Mouse (Mus musculus): ENCODE results near the gene Grap. TPM values are rescaled to one million over a fixed set of nuclear protein-coding genes. Genes with fewer than 3 reads are reported as not detected.

Grap gene
- polyA plus RNA-seq, 1 experiment from 2014 or later: 7.8 TPM

DNA sequence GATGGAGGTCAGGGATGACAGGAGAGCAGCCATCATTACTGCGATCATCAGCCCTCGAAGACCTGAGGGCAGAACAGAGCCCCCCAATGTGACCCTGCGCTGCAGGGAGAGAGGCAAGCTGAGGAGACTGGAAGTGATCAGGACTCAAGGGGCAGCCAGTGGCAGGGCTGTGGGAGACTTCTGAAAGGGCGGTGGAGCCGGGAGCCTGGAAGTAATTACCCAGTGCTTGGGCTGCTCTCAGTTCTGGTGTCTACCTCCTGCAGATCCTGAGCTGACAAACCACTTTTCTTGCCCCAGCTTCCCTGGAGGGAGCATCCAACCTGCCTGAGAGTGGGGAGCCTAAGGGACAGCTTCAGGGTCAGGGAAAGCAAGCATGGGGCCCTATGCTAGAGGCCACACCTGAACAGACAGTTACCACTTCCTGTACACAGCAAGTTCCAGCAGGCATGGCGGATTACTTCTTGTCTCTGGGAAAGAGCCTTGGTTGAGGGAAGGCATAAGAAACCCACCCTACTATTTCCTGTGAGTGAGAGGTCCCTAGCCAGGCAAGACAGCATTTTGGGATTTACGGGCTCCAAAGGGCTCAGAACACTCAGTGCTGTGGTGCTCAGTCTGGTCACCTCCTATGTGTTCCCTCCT lies 23.3 kb downstream of the Grap start:
- no peak overlapping the region for H3K27ac ChIP-seq (replicated peaks)
- H3K9ac ChIP-seq (replicated peaks): no peak overlapping the region
- no peak overlapping the region for H3K4me2 ChIP-seq (replicated peaks)
- no peak overlapping the region for H3K4me3 ChIP-seq
- 60% methylated on average over 7 of the region's 7 CpGs for WGBS
- H3K36me3 ChIP-seq: no peaks in the 10 kb centered on the region
- no peaks in the 10 kb centered on the region for H3K9me3 ChIP-seq
- ATAC-seq (ENCODE audit: low FRiP score, low read depth): no peak
- peaks cover 21% of the 10 kb centered on the region for H3K27me3 ChIP-seq
- peaks cover 16% of the 10 kb centered on the region for H3K4me1 ChIP-seq

DNA sequence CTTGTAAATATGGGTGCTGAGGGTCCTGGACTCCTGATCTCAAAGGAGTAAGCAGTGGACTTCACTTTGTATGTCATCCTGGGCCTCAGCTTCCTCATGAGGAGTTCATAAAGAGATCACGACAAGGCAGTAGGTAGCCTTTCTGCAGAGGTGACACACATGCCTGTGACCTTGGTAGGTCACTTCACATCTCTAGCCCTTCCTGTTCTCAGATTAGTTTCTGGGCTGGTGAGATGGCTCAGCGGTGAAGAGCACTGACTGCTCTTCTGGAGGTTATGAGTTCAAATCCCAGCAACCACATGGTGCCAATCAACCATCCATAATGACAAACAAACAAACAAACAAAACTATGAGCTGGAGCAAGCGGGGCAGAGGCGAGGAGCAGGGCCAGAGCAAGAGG lies 24.6 kb downstream of the Grap start:
- H3K9me3 ChIP-seq: no peaks in the 10 kb centered on the region
- no peak overlapping the region for H3K4me2 ChIP-seq (replicated peaks)
- 81% methylated on average over 4 of the region's 4 CpGs for WGBS
- peaks cover 16% of the 10 kb centered on the region for H3K4me1 ChIP-seq
- no peak overlapping the region for H3K27ac ChIP-seq (replicated peaks)
- H3K9ac ChIP-seq (replicated peaks): no peak overlapping the region
- peaks cover 21% of the 10 kb centered on the region for H3K27me3 ChIP-seq
- H3K36me3 ChIP-seq: no peaks in the 10 kb centered on the region
- no peak for ATAC-seq (ENCODE audit: low FRiP score, low read depth)
- no peak overlapping the region for H3K4me3 ChIP-seq

DNA sequence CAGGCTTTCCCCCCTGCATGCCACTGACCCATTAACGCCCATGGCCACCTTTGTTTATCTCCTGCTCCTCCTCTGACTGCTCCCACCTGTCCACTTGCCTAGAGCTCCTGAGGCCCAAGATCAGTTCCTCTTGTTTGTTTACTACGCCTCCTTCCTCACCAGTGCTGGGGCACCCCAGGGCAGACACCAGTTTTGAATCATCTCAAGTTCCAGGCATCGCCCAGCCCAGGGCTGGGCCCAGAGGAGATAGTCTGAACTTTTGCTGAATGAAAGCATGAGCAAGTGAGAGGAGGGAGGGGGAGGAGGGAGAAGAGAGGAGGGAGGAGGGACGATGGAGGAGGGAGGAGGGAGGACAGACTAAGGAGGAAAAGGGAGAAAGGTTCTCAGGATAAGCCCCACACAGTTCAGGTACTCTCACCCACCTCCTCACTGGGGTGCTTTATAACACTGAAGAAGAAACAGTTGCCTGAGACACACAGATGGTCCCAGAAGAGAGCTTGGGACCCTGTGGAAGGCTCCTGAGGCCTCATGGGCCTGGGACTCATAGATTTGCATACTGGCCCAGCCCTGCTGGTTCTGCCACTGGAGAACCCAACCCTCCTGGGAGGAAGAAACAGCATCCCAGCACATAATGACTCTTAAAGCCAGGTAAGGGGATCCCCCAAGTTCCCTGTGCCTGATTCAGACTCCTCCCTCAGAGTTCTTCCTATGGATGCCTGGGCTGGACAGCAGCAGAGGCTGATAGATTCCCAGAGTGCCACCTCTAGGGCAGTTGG lies 26.2 kb downstream of the Grap start:
- Histone ChIP-seq H3K4me1 (peaks cover 21% of the 10 kb centered on the region), H3K9ac (replicated peaks) (no peak overlapping the region), H3K27me3 (peaks cover 24% of the 10 kb centered on the region), H3K27ac (replicated peaks) (no peak overlapping the region), H3K4me2 (replicated peaks) (no peak overlapping the region), H3K4me3 (no peak overlapping the region), H3K9me3 (no peaks in the 10 kb centered on the region), H3K36me3 (no peaks in the 10 kb centered on the region)
- ATAC-seq (ENCODE audit: low FRiP score, low read depth): no peak
- WGBS: 70% methylated on average over 4 of the region's 4 CpGs

DNA sequence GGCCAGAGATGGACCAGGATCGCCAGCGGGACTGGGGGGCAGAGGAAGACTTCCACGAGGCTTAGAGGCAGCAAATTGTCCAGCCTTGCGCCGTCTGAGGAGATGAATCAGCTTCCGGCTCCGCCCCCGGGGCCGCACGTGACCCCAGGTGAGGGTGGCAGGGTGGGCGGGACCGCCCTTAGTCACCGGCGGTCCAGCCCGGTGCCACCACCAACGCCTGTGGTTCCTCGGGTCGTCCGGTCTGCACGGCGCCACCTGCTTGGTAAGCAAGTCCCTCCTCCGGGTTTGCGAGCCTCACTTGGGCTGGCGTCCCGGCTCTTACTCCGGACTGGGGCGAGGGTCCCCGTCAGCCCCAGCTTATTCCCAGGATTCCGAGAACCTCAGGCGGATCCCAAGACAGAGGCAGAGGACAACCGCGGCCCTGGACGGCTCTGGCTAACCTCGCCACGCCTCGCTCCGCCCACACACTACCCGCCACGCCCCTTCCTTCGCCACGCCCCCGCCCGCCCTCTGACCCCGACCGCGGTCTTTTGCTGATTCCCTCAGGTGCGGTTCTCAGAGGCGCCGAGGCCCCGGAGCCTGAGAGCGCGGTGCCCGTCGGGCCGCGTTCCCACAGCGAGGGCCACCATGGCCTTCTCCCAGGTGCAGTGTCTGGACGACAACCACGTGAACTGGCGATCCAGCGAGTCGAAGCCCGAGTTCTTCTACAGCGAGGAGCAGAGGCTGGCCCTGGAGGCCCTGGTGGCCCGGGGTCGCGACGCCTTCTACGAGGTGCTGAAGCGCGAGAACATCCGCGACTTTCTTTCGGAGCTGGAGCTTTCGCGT lies 31.1 kb downstream of the Grap start, which contains the start of gene Fam83g:
TSS of gene Fam83g (plus strand) at position 185 of the 825 bp plus-strand sequence.
- Histone ChIP-seq H3K4me1 (peaks cover 9% of the 10 kb centered on the region), H3K27ac (replicated peaks) (no peak within 1 kb of the TSS), H3K9me3 (no peaks in the 10 kb centered on the region), H3K4me2 (replicated peaks) (peak within 1 kb of the TSS; percentile 50), H3K36me3 (no peaks in the 10 kb centered on the region), H3K9ac (replicated peaks) (0 out of 2 replicates have a peak within 1 kb of the TSS, but pooled peaks have one; percentile 31), H3K4me3 (peak within 1 kb of the TSS; percentile 41), H3K27me3 (peaks cover 47% of the 10 kb centered on the region)
- WGBS: 1% methylated on average over 76 of the region's 76 CpGs
- ATAC-seq (ENCODE audit: low FRiP score, low read depth): peak; percentile 30; the same call in 1 of the 2 replicates

DNA sequence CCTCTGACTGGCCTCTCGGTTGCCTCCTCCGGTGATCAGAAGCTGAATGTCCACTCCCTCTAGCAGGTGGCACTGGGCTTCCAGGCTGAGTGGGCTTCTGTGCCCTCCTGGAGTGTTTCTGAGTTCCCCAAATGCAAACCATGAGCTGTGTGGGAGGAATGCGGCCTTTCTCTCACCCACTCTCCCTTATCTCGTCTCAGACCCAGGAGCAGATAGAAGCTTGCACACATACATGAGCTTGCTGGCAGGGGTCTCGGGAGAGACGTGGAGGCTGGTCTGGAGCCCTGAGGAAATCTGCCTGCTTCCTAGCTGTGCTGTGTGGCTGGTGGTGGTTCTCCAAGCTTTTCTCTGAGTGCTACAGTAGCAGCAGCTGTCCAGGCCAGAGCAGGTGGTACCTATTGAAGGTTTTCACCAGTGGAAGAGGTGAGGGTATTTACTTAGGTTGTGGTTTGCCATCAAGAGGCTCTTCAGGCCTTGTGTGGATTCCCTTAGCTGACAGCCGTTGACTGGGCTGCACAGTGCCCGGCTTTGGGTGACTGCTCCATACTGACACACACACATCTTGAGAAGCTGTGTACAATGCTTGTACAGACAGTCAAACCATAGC lies 32.2 kb downstream of the Grap start:
- H3K4me3 ChIP-seq: no peak overlapping the region

DNA sequence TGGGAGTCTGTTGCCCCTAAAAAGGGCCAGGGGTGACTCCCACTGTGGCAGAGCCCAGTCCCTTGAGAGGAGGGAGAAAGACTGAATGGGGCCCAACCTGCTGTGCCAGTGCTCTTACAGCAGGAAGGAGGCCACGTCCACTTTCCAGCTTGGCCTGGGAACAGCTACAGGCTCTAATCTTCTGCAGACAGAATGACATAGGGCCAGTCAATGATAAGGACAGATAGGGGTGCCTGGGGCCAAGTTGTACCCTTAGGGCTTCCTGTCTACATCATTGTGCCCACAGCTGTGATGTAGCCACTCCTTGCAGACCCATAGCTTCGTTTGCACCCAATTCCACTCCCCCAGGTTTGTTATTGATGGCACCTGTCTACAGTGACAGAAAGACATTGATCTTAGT lies 33.1 kb downstream of the Grap start:
- 74% methylated on average over 2 of the region's 2 CpGs for WGBS
- H3K9ac ChIP-seq (replicated peaks): no peak overlapping the region
- no peaks in the 10 kb centered on the region for H3K36me3 ChIP-seq
- no peak overlapping the region for H3K4me3 ChIP-seq
- H3K9me3 ChIP-seq: no peaks in the 10 kb centered on the region
- no peak for ATAC-seq (ENCODE audit: low FRiP score, low read depth)
- H3K4me1 ChIP-seq: peaks cover 9% of the 10 kb centered on the region
- peaks cover 47% of the 10 kb centered on the region for H3K27me3 ChIP-seq
- H3K27ac ChIP-seq (replicated peaks): no peak overlapping the region
- H3K4me2 ChIP-seq (replicated peaks): no peak overlapping the region

More for the DNA sequence above, 32.2 kb downstream of the Grap start:
- H3K4me2 ChIP-seq (replicated peaks): no peak overlapping the region
- 77% methylated on average over 8 of the region's 8 CpGs for WGBS
- no peak overlapping the region for H3K9ac ChIP-seq (replicated peaks)
- H3K27me3 ChIP-seq: peaks cover 47% of the 10 kb centered on the region
- H3K4me1 ChIP-seq: peaks cover 9% of the 10 kb centered on the region
- no peak overlapping the region for H3K27ac ChIP-seq (replicated peaks)
- H3K36me3 ChIP-seq: no peaks in the 10 kb centered on the region
- ATAC-seq (ENCODE audit: low FRiP score, low read depth): no peak
- no peaks in the 10 kb centered on the region for H3K9me3 ChIP-seq

DNA sequence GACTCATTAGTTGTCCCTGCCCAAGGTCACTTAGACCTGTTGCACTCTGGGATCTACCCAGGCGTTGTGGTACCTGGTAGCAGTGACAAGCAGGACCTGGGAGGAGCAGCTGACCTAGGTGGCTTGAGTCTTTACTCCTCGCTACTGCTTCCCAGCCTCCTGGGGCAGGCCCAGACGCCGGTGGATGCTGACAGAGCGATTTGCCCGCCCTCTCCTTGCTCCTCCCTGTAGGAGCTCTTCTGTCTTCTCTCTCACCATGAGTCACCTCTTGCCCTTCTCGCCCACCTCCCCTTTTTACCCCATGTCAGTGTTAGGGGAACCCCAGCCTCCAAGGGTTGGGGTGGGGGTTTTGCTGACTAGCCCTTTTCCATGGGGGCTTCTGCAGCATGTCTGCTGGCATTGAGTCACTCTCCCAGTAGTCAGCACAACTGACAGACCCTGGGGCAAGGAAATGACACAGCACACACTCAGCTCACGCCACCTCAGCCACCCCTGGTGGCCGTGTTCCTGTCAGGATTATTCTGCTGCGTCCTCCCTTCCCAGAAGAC lies 33.9 kb downstream of the Grap start:
- Histone ChIP-seq H3K27me3 (peaks cover 47% of the 10 kb centered on the region), H3K36me3 (no peaks in the 10 kb centered on the region), H3K27ac (replicated peaks) (no peak overlapping the region), H3K4me2 (replicated peaks) (no peak overlapping the region), H3K4me1 (peaks cover 9% of the 10 kb centered on the region), H3K9me3 (no peaks in the 10 kb centered on the region), H3K4me3 (no peak overlapping the region), H3K9ac (replicated peaks) (no peak overlapping the region)
- WGBS: 48% methylated on average over 10 of the region's 10 CpGs
- no peak for ATAC-seq (ENCODE audit: low FRiP score, low read depth)

DNA sequence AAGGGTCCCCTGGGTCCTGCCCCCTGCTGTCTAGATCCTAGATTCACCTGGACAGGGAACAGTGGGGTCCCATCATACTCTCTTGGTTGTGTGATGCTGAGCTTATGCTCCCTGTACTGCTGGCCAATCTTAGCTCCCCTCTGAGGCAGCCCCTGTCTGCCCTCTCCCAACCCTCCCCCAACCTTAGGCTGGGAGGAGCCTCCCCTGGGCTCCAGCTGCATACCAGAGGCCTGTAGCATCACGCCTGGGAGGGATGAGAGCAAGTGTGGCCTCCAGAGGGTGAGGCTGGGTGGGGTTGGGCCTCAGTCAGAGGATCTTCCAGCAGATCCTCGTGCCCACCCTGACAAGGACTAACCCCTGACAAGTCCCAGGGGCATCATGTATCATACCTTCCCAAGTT lies 34.5 kb downstream of the Grap start:
- no peak for ATAC-seq (ENCODE audit: low FRiP score, low read depth)

DNA sequence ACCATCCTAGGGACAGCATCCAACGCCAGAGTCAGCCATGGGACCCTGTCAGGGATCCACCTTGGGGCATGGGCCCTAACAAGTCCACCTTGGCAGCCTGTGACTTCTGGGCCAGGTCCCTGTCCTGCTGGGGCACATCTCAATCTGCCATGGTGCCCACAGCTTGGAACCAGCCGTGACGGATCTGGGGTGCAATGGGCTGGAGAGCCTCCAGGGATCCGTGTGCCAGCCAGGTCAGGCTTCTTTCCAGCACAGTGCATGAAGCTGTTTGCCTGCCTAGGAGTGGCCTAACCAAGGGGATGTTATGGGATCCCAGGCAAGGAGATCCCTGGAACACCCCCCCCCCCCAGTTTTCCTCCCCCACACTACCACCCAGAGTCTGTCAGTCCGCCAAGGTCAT lies 39.9 kb downstream of the Grap start:
- Histone ChIP-seq H3K9me3 (no peaks in the 10 kb centered on the region), H3K9ac (replicated peaks) (no peak overlapping the region), H3K4me2 (replicated peaks) (no peak overlapping the region), H3K4me3 (no peak overlapping the region), H3K27ac (replicated peaks) (no peak overlapping the region), H3K27me3 (no peaks in the 10 kb centered on the region; the same call in 1 of the 2 replicates), H3K4me1 (no peaks in the 10 kb centered on the region; the same call in 1 of the 2 replicates), H3K36me3 (no peaks in the 10 kb centered on the region)
- no peak for ATAC-seq (ENCODE audit: low FRiP score, low read depth)
- 88% methylated on average over 5 of the region's 5 CpGs for WGBS

More for the DNA sequence above, 34.5 kb downstream of the Grap start:
- Histone ChIP-seq H3K36me3 (no peaks in the 10 kb centered on the region), H3K27me3 (peaks cover 45% of the 10 kb centered on the region), H3K9me3 (no peaks in the 10 kb centered on the region), H3K9ac (replicated peaks) (no peak overlapping the region), H3K27ac (replicated peaks) (no peak overlapping the region), H3K4me3 (no peak overlapping the region), H3K4me1 (peaks cover 9% of the 10 kb centered on the region), H3K4me2 (replicated peaks) (no peak overlapping the region)
- 45% methylated on average over 2 of the region's 2 CpGs for WGBS

DNA sequence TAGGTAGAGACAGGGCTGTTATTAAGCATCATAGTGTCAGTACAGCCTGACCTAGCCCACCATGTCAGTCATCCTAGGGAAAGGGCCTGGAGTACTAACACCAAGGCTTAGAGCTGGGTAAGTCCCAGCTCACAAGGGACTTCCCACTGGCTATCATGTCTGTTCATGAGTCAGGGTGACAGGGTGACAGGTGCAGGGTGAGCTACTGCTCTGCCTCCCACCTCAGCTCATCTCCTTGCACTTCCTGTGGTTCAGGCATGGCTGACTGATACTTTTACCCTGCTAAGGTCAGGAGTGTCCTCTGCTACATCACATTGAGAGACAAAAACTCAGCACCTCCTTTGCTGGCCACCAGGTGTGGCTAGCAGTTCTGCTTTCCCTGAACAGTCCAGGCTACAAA lies 45.8 kb downstream of the Grap start:
- Histone ChIP-seq H3K27ac (replicated peaks) (no peak overlapping the region), H3K27me3 (no peaks in the 10 kb centered on the region), H3K4me1 (peaks cover 17% of the 10 kb centered on the region), H3K9ac (replicated peaks) (no peak overlapping the region), H3K4me2 (replicated peaks) (no peak overlapping the region), H3K36me3 (no peaks in the 10 kb centered on the region), H3K4me3 (no peak overlapping the region), H3K9me3 (no peaks in the 10 kb centered on the region)
- no peak for ATAC-seq (ENCODE audit: low FRiP score, low read depth)

DNA sequence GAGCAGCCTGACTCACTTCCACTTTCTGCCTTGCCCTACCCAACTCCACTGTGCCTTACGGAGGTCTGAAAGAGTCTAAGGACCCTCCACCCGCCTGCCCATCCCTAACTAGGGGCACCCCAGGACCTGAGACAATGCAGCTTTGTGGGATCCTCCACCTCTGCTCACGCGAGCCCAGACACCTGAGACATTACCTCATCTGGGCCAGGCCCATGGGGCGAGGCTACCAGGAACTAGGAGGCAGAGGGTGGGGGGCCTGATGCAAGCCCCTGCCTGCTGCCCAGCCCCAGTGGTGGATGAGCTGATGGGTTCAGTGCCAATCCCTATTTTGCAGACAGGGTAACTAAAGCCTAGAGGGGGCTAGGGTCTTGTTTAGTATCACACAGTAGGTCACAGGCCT lies 46.4 kb downstream of the Grap start:
- Histone ChIP-seq H3K27me3 (no peaks in the 10 kb centered on the region), H3K36me3 (no peaks in the 10 kb centered on the region), H3K4me1 (peaks cover 17% of the 10 kb centered on the region), H3K4me3 (no peak overlapping the region), H3K9ac (replicated peaks) (no peak overlapping the region), H3K4me2 (replicated peaks) (no peak overlapping the region), H3K9me3 (no peaks in the 10 kb centered on the region), H3K27ac (replicated peaks) (no peak overlapping the region)
- 91% methylated on average over 5 of the region's 5 CpGs for WGBS
- ATAC-seq (ENCODE audit: low FRiP score, low read depth): no peak

Data from midbrain, embryonic 12.5 days (tissue).